Mouse (Mus musculus): ENCODE measurements around the gene Zbtb38.

- TF ChIP-seq CTCF (IDR thresholded peaks at IDR 0.05; ENCODE audit: low read depth, low read length) (no peak), POLR2A (IDR thresholded peaks at IDR 0.05; ENCODE audit: extremely low read depth, insufficient read depth, low read length) (no peak)
These were observed 39.7 kb downstream of the Zbtb38 start for GRCm38 (mm10) chr9:96712758-96713471.

All from liver, adult 2 months (tissue).